Mouse (Mus musculus) lung, adult 2 months (tissue): ENCODE results near the gene Olfr1315-ps1.

Source experiments
- CTCF ChIP-seq: fragments of 200-500 bp; IDR thresholded peaks from 2 replicates; pipeline ENCODE4 v1.5.1; 2011; ENCODE audit warnings: mild to moderate bottlenecking, low read length, control low read depth; ENCODE audit not compliant: insufficient read depth
- POLR2A ChIP-seq: fragments of 200-500 bp; IDR thresholded peaks from 2 replicates; pipeline ENCODE4 v1.6.1; 2011; ENCODE audit warnings: low read depth, mild to moderate bottlenecking, control low read depth, low read length, borderline replicate concordance; ENCODE audit errors: extremely low read depth

DNA sequence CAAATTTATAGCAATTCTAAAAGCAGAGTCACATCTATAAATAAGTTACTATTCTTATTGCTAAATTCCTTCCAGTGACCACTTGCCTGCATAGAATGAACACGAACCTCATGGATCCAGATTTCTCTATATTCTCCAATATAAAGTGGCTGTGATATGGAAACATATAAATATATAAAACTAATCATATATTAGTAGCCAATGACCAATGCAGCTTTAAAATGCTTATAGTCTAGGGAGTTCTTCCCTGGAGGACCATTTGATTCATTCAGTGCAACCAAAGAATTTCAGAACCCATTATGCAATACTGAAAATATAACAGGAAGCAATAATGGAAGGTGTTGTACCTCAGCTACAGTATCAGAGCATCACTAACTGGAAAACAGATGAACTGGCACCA is at the start of gene Olfr1315-ps1:
- TF ChIP-seq POLR2A (no peak), CTCF (no peak)
